Mouse (Mus musculus) lung, adult 2 months (tissue): ENCODE measurements at regions not wholly inside any gene's neighbourhood (a gene's known extent, or its start where the extent isn't known, plus 50 kb on each side); places are given as distances from the start of the nearest gene placed in this dataset.

Experiments used
- CTCF ChIP-seq: fragments of 200-500 bp; IDR thresholded peaks from 2 replicates; pipeline ENCODE4 v1.5.1; 2011; ENCODE audit warnings: mild to moderate bottlenecking, low read length, control low read depth; ENCODE audit not compliant: insufficient read depth
- POLR2A ChIP-seq: fragments of 200-500 bp; IDR thresholded peaks from 2 replicates; pipeline ENCODE4 v1.6.1; 2011; ENCODE audit warnings: low read depth, mild to moderate bottlenecking, control low read depth, low read length, borderline replicate concordance; ENCODE audit errors: extremely low read depth

GRCm38 (mm10) chr11:90099178-90099577, 69.0 kb downstream of the Tmem100 start:
- TF ChIP-seq POLR2A (no peak), CTCF (no peak)
